Mouse (Mus musculus): ENCODE measurements around the gene Mmgt2.

DNA sequence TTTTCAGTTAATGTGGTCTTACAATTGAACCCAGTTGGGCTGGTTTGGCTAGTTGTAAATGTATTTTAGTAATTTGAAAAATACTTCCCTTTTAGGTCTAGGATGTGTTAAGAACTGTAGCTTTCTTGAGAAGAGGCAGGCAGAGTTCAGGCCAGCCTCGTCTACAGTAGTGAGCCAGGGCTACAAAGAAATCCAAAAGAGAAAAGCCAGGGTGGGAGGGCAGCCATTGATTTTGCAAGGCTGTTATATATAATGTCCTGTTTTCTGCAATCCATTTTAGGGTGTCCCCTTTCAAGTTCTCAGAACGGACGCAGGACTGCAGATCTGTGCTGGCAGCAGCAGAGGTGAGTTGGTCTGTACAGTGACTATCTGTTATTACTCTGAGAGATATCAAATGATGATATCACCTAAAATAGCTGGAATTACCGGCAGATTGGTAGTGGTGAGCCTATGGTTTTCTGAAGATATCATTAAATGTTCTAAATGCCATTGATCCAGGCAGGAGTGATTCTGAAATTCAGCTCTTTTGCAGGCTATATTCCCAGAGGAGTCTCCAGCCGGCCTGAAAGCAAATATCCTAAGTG is 44.2 kb upstream of the Mmgt2 start:
- no peak for TF ChIP-seq POLR2A (IDR thresholded peaks at IDR 0.05; ENCODE audit: borderline replicate concordance, control insufficient read depth, low read depth, low read length)
- no peak for TF ChIP-seq CTCF (IDR thresholded peaks at IDR 0.05; ENCODE audit: control insufficient read depth, insufficient read depth, low read length)

All from bone marrow, adult 2 months (tissue).